Comparison of ENCODE assay signal across 20 mouse cellular contexts in genomic region chr6:148242304-148242703, GRCm38 (mm10). TPM values are rescaled to one million over a fixed set of nuclear protein-coding genes. Genes with fewer than 3 reads are reported as not detected.
DNase-seq lines count a peak whose midpoint lies in the region; ATAC-seq and TF ChIP-seq lines count a peak whose summit lies in the region.
"Had no signal": no experiment of that assay in that cellular context is flagged by ENCODE, and none has a peak within 500 bp of the region (broad histone marks: within the 10 kb centered on the region; RNA-seq: fewer than 3 reads in every experiment).

No protein-coding gene starts in this region.

- ATAC-seq in kidney, postnatal 0 days (replicated peaks; ENCODE audit: low FRiP score, low read depth), result no peak
- ATAC-seq: forebrain, embryonic 16.5 days had no signal

- peak; percentile 47 for TF ChIP-seq CTCF in kidney, postnatal 0 days (IDR thresholded peaks at IDR 0.05; ENCODE audit: low read depth)

- no peaks in the 10 kb centered on the region for H3K27me3 ChIP-seq in kidney, postnatal 0 days (ENCODE audit: insufficient read depth, low read length)
- H3K27me3 ChIP-seq: heart, embryonic 15.5 days; hindbrain, embryonic 13.5 days; lung, embryonic 15.5 days had no signal

- H3K27ac ChIP-seq in kidney, postnatal 0 days, result no peak overlapping the region
- H3K27ac ChIP-seq: heart, embryonic 15.5 days; hindbrain, embryonic 13.5 days; lung, embryonic 15.5 days; midbrain, embryonic 10.5 days had no signal

- no peak overlapping the region for H3K4me3 ChIP-seq in kidney, postnatal 0 days (replicated peaks; ENCODE audit: low read depth, low read length)
- H3K4me3 ChIP-seq: heart, embryonic 15.5 days; hindbrain, embryonic 13.5 days; lung, embryonic 15.5 days; midbrain, embryonic 10.5 days; myocyte had no signal

- H3K4me1 ChIP-seq in kidney, postnatal 0 days (replicated peaks; ENCODE audit: insufficient read depth, low read length), result no peaks in the 10 kb centered on the region
- H3K4me1 ChIP-seq: heart, embryonic 15.5 days; hindbrain, embryonic 13.5 days; lung, embryonic 15.5 days; midbrain, embryonic 10.5 days had no signal

- H3K9ac ChIP-seq in kidney, postnatal 0 days (ENCODE audit: low read depth, low read length), result no peak overlapping the region
- H3K9ac ChIP-seq: heart, embryonic 15.5 days; hindbrain, embryonic 13.5 days; lung, embryonic 15.5 days had no signal

- no peak overlapping the region for H3K4me2 ChIP-seq in kidney, postnatal 0 days (ENCODE audit: low read length)
- H3K4me2 ChIP-seq: heart, embryonic 15.5 days; hindbrain, embryonic 13.5 days; lung, embryonic 15.5 days had no signal

- H3K36me3 ChIP-seq in kidney, postnatal 0 days (ENCODE audit: insufficient read depth, low read length), result no peaks in the 10 kb centered on the region
- H3K36me3 ChIP-seq: lung, embryonic 15.5 days; midbrain, embryonic 10.5 days had no signal

- no peaks in the 10 kb centered on the region for H3K9me3 ChIP-seq in kidney, postnatal 0 days (replicated peaks; ENCODE audit: low read length)
- H3K9me3 ChIP-seq: heart, embryonic 15.5 days; hindbrain, embryonic 13.5 days; lung, embryonic 15.5 days; midbrain, embryonic 10.5 days had no signal

- DNase-seq in kidney, postnatal 0 days (ENCODE audit: low spot score), result no peak
- DNase-seq in kidney, postnatal 25 days, result no peak
- DNase-seq in 416B (ENCODE audit: low read depth) (peak; percentile 34), A20 (ENCODE audit: low read depth, low spot score) (peak; percentile 73), ZHBTc4 (ENCODE audit: low read depth, low spot score) (peak; percentile 30)
- DNase-seq in spleen, adult 12 weeks (ENCODE audit: low spot score), result no peak
- DNase-seq in adrenal gland, postnatal 25 days, result no peak
- DNase-seq: adrenal gland, adult 2 months; cerebellum, adult 9-11 months; gastrocnemius, postnatal 14 days; layer of hippocampus, adult 9-11 months; left cerebral cortex, postnatal 4 days; right cerebral cortex, postnatal 25 days; thymus, adult 2 months had no signal

- 68% methylated on average over 3 of the region's 3 CpGs for WGBS in kidney, postnatal 0 days

RNA-seq across cellular contexts. Expression of gene Ergic2, which starts 30.1 kb away (rescaled TPM):
- 252 and 258 TPM in 2 replicates for polyA plus RNA-seq in kidney, postnatal 0 days (2015; fragmentation: Nextera tagmentation; extraction: Ambion mirVana)
- 67.8 and 75.0 TPM in 2 replicates for total RNA-seq in adrenal gland, postnatal 25 days (2021)

Comparison
In these comparisons a context has a peak if more than half of its experiments do, and no peak if none do; other contexts are left out.
1. DNase-seq: peak in 416B (single experiment), A20 (single experiment) and ZHBTc4 (single experiment); none in kidney, postnatal 0 days (single experiment), kidney, postnatal 25 days (0 of 2), spleen, adult 12 weeks (single experiment) and adrenal gland, postnatal 25 days (single experiment).